Mouse (Mus musculus) kidney, embryonic 14.5 days (tissue): ENCODE measurements around the gene Bicdl1. TPM values are rescaled to one million over a fixed set of nuclear protein-coding genes. Genes with fewer than 3 reads are reported as not detected.

Experiments
- ATAC-seq: fragments of 200-750 bp; cut with Nextera tagmentation; 2 replicates; pipeline ENCODE4 v1.8.0; 2017; ENCODE audit warnings: moderate number of reproducible peaks, mild to moderate bottlenecking, moderate TSS enrichment, moderate library complexity; ENCODE audit not compliant: low FRiP score, low TSS enrichment
- H3K27ac ChIP-seq: fragments of 300-500 bp; sonication (generic); 2 replicates; pipeline ENCODE4 v1.5.1; 2014; ENCODE audit warnings: low read depth, mild to moderate bottlenecking, low read length, moderate library complexity, mixed read lengths
- H3K27me3 ChIP-seq: fragments of 300-500 bp; sonication (generic); 2 replicates; pipeline ENCODE4 v1.6.1; 2014; ENCODE audit warnings: mild to moderate bottlenecking, low read length; ENCODE audit not compliant: control insufficient read depth, insufficient read depth
- H3K36me3 ChIP-seq: fragments of 300-500 bp; sonication (generic); 2 replicates; pipeline ENCODE4 v1.6.1; 2014; ENCODE audit warnings: low read length, mixed read lengths; ENCODE audit not compliant: control insufficient read depth, insufficient read depth
- H3K4me1 ChIP-seq: fragments of 300-500 bp; sonication (generic); 2 replicates; pipeline ENCODE4 v1.6.1; 2014; ENCODE audit warnings: low read length, mixed read lengths; ENCODE audit not compliant: control insufficient read depth, insufficient read depth
- H3K4me2 ChIP-seq: fragments of 300-500 bp; sonication (generic); replicated peaks from 2 replicates; pipeline ENCODE4 v1.6.1; 2014; ENCODE audit warnings: low read depth, mild to moderate bottlenecking, low read length
- H3K4me3 ChIP-seq: fragments of 300-500 bp; sonication (generic); 2 replicates; pipeline ENCODE4 v1.5.1; 2014; ENCODE audit warnings: mild to moderate bottlenecking, low read length
- H3K9ac ChIP-seq: fragments of 300-500 bp; sonication (generic); 2 replicates; pipeline ENCODE4 v1.6.1; 2014; ENCODE audit warnings: low read depth, mild to moderate bottlenecking, low read length, moderate library complexity
- H3K9me3 ChIP-seq: fragments of 300-500 bp; sonication (generic); 2 replicates; pipeline ENCODE4 v1.6.1; 2016; ENCODE audit warnings: low read length; ENCODE audit not compliant: control insufficient read depth
- WGBS: fragments of 180-500 bp; shearing (Covaris S2); extraction: QIAGEN DNeasy Blood & Tissue Kit; methylation state at CpG from one replicate; pipeline ENCODE4 v1.1.7; 2014; 5-methylcytosine and 5-hydroxymethylcytosine counted together
- polyA plus RNA-seq: library from polyadenylated mRNA; unstranded; fragments of >200 nt; fragmentation: Nextera tagmentation; extraction: Ambion mirVana; gene quantifications from 2 replicates; pipeline ENCODE4 v1.2.1, GENCODE M21; 2014

Gene Bicdl1
- polyA plus RNA-seq, 1 experiment from 2014 or later, result 10.5 TPM

GRCm38 (mm10) chr5:115652681-115653575, 78.5 kb downstream of the Bicdl1 start:
- WGBS, result 3% methylated on average over 35 of the region's 35 CpGs
- Histone ChIP-seq H3K27me3 (no peaks in the 10 kb centered on the region), H3K9me3 (no peaks in the 10 kb centered on the region), H3K27ac (peak overlapping the region; percentile 55), H3K4me3 (peak overlapping the region; percentile 45), H3K36me3 (peaks cover 6% of the 10 kb centered on the region; the same call in 1 of the 2 replicates), H3K4me2 (peak overlapping the region; percentile 57), H3K4me1 (peaks cover 16% of the 10 kb centered on the region; the same call in 1 of the 2 replicates), H3K9ac (peak overlapping the region; percentile 65)
- peak; percentile 99 for ATAC-seq

DNA sequence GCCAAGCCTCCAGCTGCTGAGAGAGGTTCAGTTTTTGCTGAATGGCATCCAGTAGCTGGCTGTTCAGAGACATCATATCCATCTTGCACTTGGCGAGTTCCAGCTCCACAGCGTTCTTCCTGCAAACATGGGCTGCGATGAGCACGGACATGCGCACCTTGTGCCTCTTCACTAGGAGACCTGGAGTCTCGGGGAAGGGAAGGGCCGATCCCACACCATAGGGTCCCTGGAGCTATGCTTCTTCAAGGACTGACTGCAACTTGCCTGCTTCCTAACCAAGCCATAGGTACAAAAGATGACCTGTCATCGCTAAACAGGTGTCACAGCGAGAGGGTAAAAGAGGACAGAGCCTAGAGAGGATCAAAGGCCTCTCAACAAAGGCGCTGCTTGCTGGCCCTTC, 79.6 kb downstream of the Bicdl1 start:
- ATAC-seq, result no peak
- no peaks in the 10 kb centered on the region for H3K9me3 ChIP-seq
- H3K9ac ChIP-seq, result peak overlapping the region; percentile 65; the same call in 1 of the 2 replicates
- no peaks in the 10 kb centered on the region for H3K27me3 ChIP-seq
- H3K4me2 ChIP-seq, result peak overlapping the region; percentile 57; the same call in 1 of the 2 replicates
- no peak overlapping the region for H3K27ac ChIP-seq
- peaks cover 16% of the 10 kb centered on the region; the same call in 1 of the 2 replicates for H3K4me1 ChIP-seq
- peaks cover 14% of the 10 kb centered on the region for H3K36me3 ChIP-seq
- 92% methylated on average over 10 of the region's 10 CpGs for WGBS
- H3K4me3 ChIP-seq, result no peak overlapping the region

DNA sequence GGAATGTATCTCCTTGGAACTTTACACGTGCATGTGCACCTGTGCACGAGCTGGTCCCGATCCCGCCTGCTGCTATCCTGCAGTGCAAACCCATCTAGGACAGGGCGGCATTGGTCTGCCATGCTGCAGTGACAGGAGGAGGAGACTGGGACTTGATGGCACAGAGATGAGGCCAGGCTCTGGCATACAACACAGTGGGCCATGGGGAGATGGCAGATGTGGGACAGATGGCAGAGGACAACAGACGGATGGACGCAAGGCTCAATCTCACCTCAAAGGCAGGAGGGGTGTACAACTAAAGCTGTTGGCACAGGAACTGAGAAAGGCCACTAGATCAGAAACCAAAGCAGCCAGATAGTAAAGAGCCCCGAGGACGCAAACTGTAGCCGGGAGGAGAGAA, 80.5 kb downstream of the Bicdl1 start:
- peaks cover 23% of the 10 kb centered on the region for H3K36me3 ChIP-seq
- 93% methylated on average over 10 of the region's 10 CpGs for WGBS
- H3K27me3 ChIP-seq, result no peaks in the 10 kb centered on the region
- no peak for ATAC-seq
- no peak overlapping the region for H3K4me2 ChIP-seq
- no peak overlapping the region for H3K9ac ChIP-seq
- H3K4me1 ChIP-seq, result peaks cover 16% of the 10 kb centered on the region; the same call in 1 of the 2 replicates
- no peak overlapping the region for H3K4me3 ChIP-seq
- H3K27ac ChIP-seq, result no peak overlapping the region
- H3K9me3 ChIP-seq, result no peaks in the 10 kb centered on the region

GRCm38 (mm10) chr5:115649699-115650098, 81.7 kb downstream of the Bicdl1 start:
- no peak overlapping the region for H3K4me3 ChIP-seq
- H3K9me3 ChIP-seq, result no peaks in the 10 kb centered on the region
- H3K27me3 ChIP-seq, result no peaks in the 10 kb centered on the region
- WGBS, result 85% methylated on average over 8 of the region's 8 CpGs
- H3K4me1 ChIP-seq, result peaks cover 16% of the 10 kb centered on the region; the same call in 1 of the 2 replicates
- no peak overlapping the region for H3K4me2 ChIP-seq
- H3K36me3 ChIP-seq, result peaks cover 34% of the 10 kb centered on the region
- no peak for ATAC-seq
- no peak overlapping the region for H3K9ac ChIP-seq
- no peak overlapping the region for H3K27ac ChIP-seq

DNA sequence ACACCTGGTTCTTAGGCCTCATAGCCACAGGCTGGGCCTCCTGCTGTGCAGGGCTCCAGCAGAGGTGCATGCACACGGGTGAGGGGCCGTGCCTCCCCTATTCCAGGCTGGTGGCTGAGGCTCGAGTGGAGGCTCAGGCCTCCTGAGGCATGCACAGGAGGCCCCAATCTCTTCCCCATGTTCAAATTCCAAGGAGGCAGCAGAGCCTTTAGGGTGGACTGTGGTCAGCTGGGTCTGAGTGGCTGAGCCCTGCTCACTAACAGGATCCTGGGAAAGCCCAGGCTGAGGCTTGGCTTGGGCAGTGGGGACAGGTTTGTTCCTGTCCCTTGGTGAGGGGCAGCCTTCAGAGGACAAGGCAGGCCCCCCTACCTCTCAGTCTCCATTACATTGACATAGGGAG, 82.5 kb downstream of the Bicdl1 start:
- H3K9ac ChIP-seq, result 0 out of 2 replicates have a peak overlapping the region, but pooled peaks have one; percentile 18
- H3K27me3 ChIP-seq, result no peaks in the 10 kb centered on the region
- H3K36me3 ChIP-seq, result peaks cover 42% of the 10 kb centered on the region
- H3K9me3 ChIP-seq, result no peaks in the 10 kb centered on the region
- H3K4me2 ChIP-seq, result no peak overlapping the region
- H3K27ac ChIP-seq, result peak overlapping the region; percentile 42; the same call in 1 of the 2 replicates
- H3K4me3 ChIP-seq, result no peak overlapping the region
- 52% methylated on average over 3 of the region's 3 CpGs for WGBS
- no peak for ATAC-seq
- peaks cover 16% of the 10 kb centered on the region; the same call in 1 of the 2 replicates for H3K4me1 ChIP-seq

DNA sequence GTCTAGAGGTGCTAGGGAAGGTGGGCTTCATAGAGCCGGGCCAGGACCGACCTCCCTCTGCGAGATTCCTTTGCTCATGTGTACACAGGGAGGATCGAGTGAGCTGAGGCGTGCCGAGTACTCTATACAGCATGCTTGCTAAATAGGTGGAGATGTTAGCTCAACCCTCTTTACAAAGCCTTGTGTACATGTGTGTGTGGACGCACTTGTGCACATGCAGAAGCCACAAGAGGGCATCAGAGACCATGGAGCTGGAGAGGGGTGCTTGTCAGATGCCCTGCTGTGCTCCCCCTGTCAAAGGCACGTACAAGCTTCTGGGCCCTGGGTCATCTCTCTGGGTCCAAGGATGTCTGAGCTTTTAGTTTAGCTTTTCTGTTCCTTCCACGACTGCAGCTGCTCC, 87.2 kb downstream of the Bicdl1 start:
- Histone ChIP-seq H3K4me3 (no peak overlapping the region), H3K36me3 (peaks cover 81% of the 10 kb centered on the region), H3K9me3 (no peaks in the 10 kb centered on the region), H3K27ac (no peak overlapping the region), H3K27me3 (no peaks in the 10 kb centered on the region), H3K4me2 (no peak overlapping the region), H3K4me1 (0 out of 2 replicates have a peak, but pooled peaks cover 6% of the 10 kb centered on the region), H3K9ac (no peak overlapping the region)
- WGBS, result 90% methylated on average over 9 of the region's 9 CpGs
- no peak for ATAC-seq

- Histone ChIP-seq H3K9me3 (no peaks in the 10 kb centered on the region), H3K4me1 (peaks cover 10% of the 10 kb centered on the region), H3K27me3 (no peaks in the 10 kb centered on the region), H3K9ac (no peak overlapping the region), H3K27ac (no peak overlapping the region), H3K4me2 (no peak overlapping the region), H3K36me3 (peaks cover 28% of the 10 kb centered on the region), H3K4me3 (no peak overlapping the region)
- WGBS, result 71% methylated on average over 6 of the region's 6 CpGs
- no peak for ATAC-seq
Observed at GRCm38 (mm10) chr5:115635536-115635935, 95.9 kb downstream of the Bicdl1 start.

DNA sequence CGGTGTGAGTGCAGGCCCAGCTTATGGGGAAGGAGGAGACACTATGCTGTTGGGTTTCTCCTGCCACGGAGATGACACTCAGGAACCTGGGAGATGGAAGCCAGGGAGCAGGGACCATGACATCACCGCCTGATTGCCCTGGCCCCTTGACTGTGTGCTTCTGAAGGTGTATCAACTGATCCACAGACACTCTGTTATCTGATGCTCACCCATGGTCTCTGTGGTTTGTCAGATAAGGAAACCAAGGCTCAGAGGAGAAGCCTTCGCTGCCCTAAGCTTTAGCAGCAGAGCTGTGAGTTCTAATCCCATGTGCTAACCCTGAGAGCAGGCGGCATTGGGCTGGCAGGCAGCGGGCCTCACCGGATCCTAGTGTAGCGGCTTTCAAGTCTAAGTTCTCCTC, 97.4 kb downstream of the Bicdl1 start:
- peaks cover 13% of the 10 kb centered on the region for H3K36me3 ChIP-seq
- ATAC-seq, result no peak
- H3K4me2 ChIP-seq, result no peak overlapping the region
- H3K9ac ChIP-seq, result peak overlapping the region; percentile 28; the same call in 1 of the 2 replicates
- no peaks in the 10 kb centered on the region for H3K9me3 ChIP-seq
- H3K27ac ChIP-seq, result no peak overlapping the region
- H3K4me1 ChIP-seq, result peaks cover 10% of the 10 kb centered on the region
- H3K27me3 ChIP-seq, result no peaks in the 10 kb centered on the region
- WGBS, result 91% methylated on average over 8 of the region's 8 CpGs
- H3K4me3 ChIP-seq, result no peak overlapping the region

- Histone ChIP-seq H3K4me3 (peak overlapping the region; percentile 81), H3K9ac (peak overlapping the region; percentile 94; the same call in 1 of the 2 replicates), H3K27me3 (no peaks in the 10 kb centered on the region), H3K4me2 (peak overlapping the region; percentile 77), H3K9me3 (no peaks in the 10 kb centered on the region), H3K36me3 (peaks cover 5% of the 10 kb centered on the region; the same call in 1 of the 2 replicates), H3K27ac (no peak overlapping the region), H3K4me1 (peaks cover 10% of the 10 kb centered on the region)
- ATAC-seq, result no peak
- 69% methylated on average over 4 of the region's 4 CpGs for WGBS
Observed at GRCm38 (mm10) chr5:115633060-115633459, 98.4 kb downstream of the Bicdl1 start.
